Mouse (Mus musculus) bone marrow, adult 2 months (tissue): ENCODE results near the gene F830045P16Rik. TPM values are rescaled to one million over a fixed set of nuclear protein-coding genes. Genes with fewer than 3 reads are reported as not detected.

Experiments used
- H3K27ac ChIP-seq: fragments of 200-500 bp; 2 replicates; pipeline ENCODE4 v1.5.1; 2012; ENCODE audit warnings: low read depth, mild to moderate bottlenecking, control low read depth, inconsistent platforms, low read length; ENCODE audit not compliant: control insufficient read depth, poor library complexity, insufficient read depth
- H3K4me1 ChIP-seq: fragments of 200-500 bp; 2 replicates; pipeline ENCODE4 v1.6.1; 2011; ENCODE audit warnings: low read length; ENCODE audit not compliant: control insufficient read depth, insufficient read depth
- H3K4me3 ChIP-seq: fragments of 200-500 bp; replicated peaks from 2 replicates; pipeline ENCODE3; 2011; ENCODE audit warnings: mild to moderate bottlenecking, low read depth, low read length, control low read depth; ENCODE audit not compliant: control insufficient read depth
- CTCF ChIP-seq: fragments of 200-500 bp; IDR thresholded peaks from 2 replicates; pipeline ENCODE4 v1.5.1; 2011; ENCODE audit warnings: low read length, control low read depth; ENCODE audit not compliant: control insufficient read depth, insufficient read depth
- POLR2A ChIP-seq: fragments of 200-500 bp; IDR thresholded peaks from 2 replicates; pipeline ENCODE4 v1.6.1; 2011; ENCODE audit warnings: low read depth, mild to moderate bottlenecking, control low read depth, low read length, borderline replicate concordance; ENCODE audit not compliant: control insufficient read depth
- WGBS: fragments of 180-500 bp; shearing (Covaris S2); methylation state at CpG from one replicate; pipeline ENCODE4 v1.1.7; 2018; 5-methylcytosine and 5-hydroxymethylcytosine counted together
- polyA plus RNA-seq: library from polyadenylated mRNA; stranded (reverse); fragments of >200 nt; gene quantifications from 2 replicates; pipeline ENCODE4 v1.2.4, GENCODE M21; 2011; ENCODE audit warnings: low replicate concordance; ENCODE audit not compliant: missing spikeins, insufficient read depth, insufficient read length

The F830045P16Rik gene
- polyA plus RNA-seq, 1 experiment: not detected

GRCm38 (mm10) chr2:129556081-129556480 lies 19.7 kb upstream of the F830045P16Rik start:
- TF ChIP-seq CTCF (no peak), POLR2A (no peak)

GRCm38 (mm10) chr2:129550781-129551180 lies 14.4 kb upstream of the F830045P16Rik start:
- WGBS: 14% methylated on average over 2 of the region's 2 CpGs
- no peak overlapping the region for H3K27ac ChIP-seq
- TF ChIP-seq POLR2A: no peak
- TF ChIP-seq CTCF: no peak
- no peak overlapping the region for H3K4me3 ChIP-seq
- peaks cover 3% of the 10 kb centered on the region; the same call in 1 of the 2 replicates for H3K4me1 ChIP-seq

More at GRCm38 (mm10) chr2:129556081-129556480, 19.7 kb upstream of the F830045P16Rik start:
- no peak overlapping the region for H3K27ac ChIP-seq
- WGBS: 60% methylated on average over 6 of the region's 6 CpGs
- H3K4me3 ChIP-seq: no peak overlapping the region
- no peaks in the 10 kb centered on the region for H3K4me1 ChIP-seq

GRCm38 (mm10) chr2:129549537-129550135 lies 13.2 kb upstream of the F830045P16Rik start:
- peak overlapping the region; percentile 80 for H3K27ac ChIP-seq
- H3K4me3 ChIP-seq: no peak overlapping the region
- WGBS: 10% methylated on average over 9 of the region's 9 CpGs

GRCm38 (mm10) chr2:129546772-129547171 lies 10.4 kb upstream of the F830045P16Rik start:
- WGBS: 2% methylated on average over 3 of the region's 3 CpGs

More at GRCm38 (mm10) chr2:129549537-129550135, 13.2 kb upstream of the F830045P16Rik start:
- H3K4me1 ChIP-seq: peaks cover 5% of the 10 kb centered on the region; the same call in 1 of the 2 replicates
- no peak for TF ChIP-seq POLR2A
- TF ChIP-seq CTCF: no peak

GRCm38 (mm10) chr2:129545596-129545995 lies 9.2 kb upstream of the F830045P16Rik start:
- H3K27ac ChIP-seq: peak overlapping the region; percentile 54; the same call in 1 of the 2 replicates
- peaks cover 5% of the 10 kb centered on the region; the same call in 1 of the 2 replicates for H3K4me1 ChIP-seq
- WGBS: 57% methylated on average over 7 of the region's 7 CpGs
- TF ChIP-seq CTCF (no peak), POLR2A (no peak)
- no peak overlapping the region for H3K4me3 ChIP-seq

More at GRCm38 (mm10) chr2:129546772-129547171, 10.4 kb upstream of the F830045P16Rik start:
- Histone ChIP-seq H3K4me1 (peaks cover 5% of the 10 kb centered on the region; the same call in 1 of the 2 replicates), H3K4me3 (no peak overlapping the region), H3K27ac (peak overlapping the region; percentile 42; the same call in 1 of the 2 replicates)
- TF ChIP-seq POLR2A (no peak), CTCF (no peak)

- Histone ChIP-seq H3K4me1 (peaks cover 5% of the 10 kb centered on the region; the same call in 1 of the 2 replicates), H3K27ac (no peak overlapping the region), H3K4me3 (no peak overlapping the region)
- TF ChIP-seq POLR2A: no peak
- no peak for TF ChIP-seq CTCF
- WGBS: 92% methylated on average over 3 of the region's 3 CpGs
Measured at GRCm38 (mm10) chr2:129544919-129545318, 8.5 kb upstream of the F830045P16Rik start.

- H3K4me3 ChIP-seq: no peak overlapping the region
- H3K4me1 ChIP-seq: peaks cover 5% of the 10 kb centered on the region; the same call in 1 of the 2 replicates
- TF ChIP-seq CTCF (no peak), POLR2A (no peak)
- 83% methylated on average over 4 of the region's 4 CpGs for WGBS
- H3K27ac ChIP-seq: no peak overlapping the region
Measured at GRCm38 (mm10) chr2:129544448-129544847, 8.0 kb upstream of the F830045P16Rik start.

- H3K27ac ChIP-seq: no peak overlapping the region
- H3K4me3 ChIP-seq: no peak overlapping the region
- TF ChIP-seq CTCF (no peak), POLR2A (no peak)
- 85% methylated on average over 3 of the region's 3 CpGs for WGBS
- H3K4me1 ChIP-seq: no peaks in the 10 kb centered on the region
Measured at GRCm38 (mm10) chr2:129540036-129540435, 3.6 kb upstream of the F830045P16Rik start.
